Mouse (Mus musculus) forebrain, embryonic 13.5 days (tissue): Measurements from ENCODE around the gene Clint1. TPM values are rescaled to one million over a fixed set of nuclear protein-coding genes. Genes with fewer than 3 reads are reported as not detected.
"Not testable (repeated sequence)": the region's sequence is repeated elsewhere in the genome, so short reads cannot be mapped to it uniquely, and the experiment has no call there.

ENCODE experiments used
- ATAC-seq: fragments of 200-750 bp; cut with Nextera tagmentation; 2 replicates; pipeline ENCODE4 v1.8.0; 2017
- H3K27ac ChIP-seq: fragments of 300-500 bp; sonication (generic); 2 replicates; pipeline ENCODE4 v1.5.1; 2015; ENCODE audit warnings: inconsistent platforms, mild to moderate bottlenecking, moderate library complexity
- H3K27me3 ChIP-seq: fragments of 300-500 bp; sonication (generic); 2 replicates; pipeline ENCODE4 v1.6.1; 2015; ENCODE audit warnings: mild to moderate bottlenecking, inconsistent platforms
- H3K36me3 ChIP-seq: fragments of 300-500 bp; sonication (generic); 2 replicates; pipeline ENCODE4 v1.6.1; 2015; ENCODE audit warnings: mild to moderate bottlenecking, inconsistent platforms; ENCODE audit not compliant: poor library complexity, severe bottlenecking
- H3K4me1 ChIP-seq: fragments of 300-500 bp; sonication (generic); 2 replicates; pipeline ENCODE4 v1.6.1; 2015; ENCODE audit warnings: inconsistent platforms
- H3K4me2 ChIP-seq: fragments of 300-500 bp; sonication (generic); 2 replicates; pipeline ENCODE4 v1.6.1; 2015; ENCODE audit warnings: inconsistent platforms, mild to moderate bottlenecking, moderate library complexity
- H3K4me3 ChIP-seq: fragments of 300-500 bp; sonication (generic); 2 replicates; pipeline ENCODE4 v1.5.1; 2015; ENCODE audit warnings: mild to moderate bottlenecking, inconsistent platforms
- H3K9ac ChIP-seq: fragments of 300-500 bp; sonication (generic); 2 replicates; pipeline ENCODE4 v1.6.1; 2015; ENCODE audit warnings: mild to moderate bottlenecking, inconsistent platforms
- H3K9me3 ChIP-seq: fragments of 300-500 bp; sonication (generic); replicated peaks from 2 replicates; pipeline ENCODE4 v1.6.1; 2016; ENCODE audit warnings: inconsistent platforms
- WGBS: fragments of 180-500 bp; shearing (Covaris S2); methylation state at CpG from one replicate; pipeline ENCODE4 v1.1.7; 2015; 5-methylcytosine and 5-hydroxymethylcytosine counted together
- polyA plus RNA-seq: library from polyadenylated mRNA; unstranded; fragments of >200 nt; fragmentation: Nextera tagmentation; extraction: Ambion mirVana; gene quantifications from 2 replicates; pipeline ENCODE4 v1.2.1, GENCODE M21; 2015

Gene Clint1
- polyA plus RNA-seq, 1 experiment from 2014 or later: 49.8 TPM

GRCm38 (mm10) chr11:45873666-45874065 is 21.8 kb downstream of the Clint1 start:
- ATAC-seq: no peak
- no peaks in the 10 kb centered on the region for H3K4me1 ChIP-seq
- WGBS: 75% methylated on average over 1 of the region's 1 CpGs
- no peak overlapping the region for H3K4me3 ChIP-seq
- H3K4me2 ChIP-seq: no peak overlapping the region
- H3K27me3 ChIP-seq: no peaks in the 10 kb centered on the region
- no peaks in the 10 kb centered on the region for H3K9me3 ChIP-seq
- no peak overlapping the region for H3K27ac ChIP-seq
- H3K9ac ChIP-seq: no peak overlapping the region
- H3K36me3 ChIP-seq: no peaks in the 10 kb centered on the region

GRCm38 (mm10) chr11:45874251-45874650 is 22.4 kb downstream of the Clint1 start:
- Histone ChIP-seq H3K36me3 (no peaks in the 10 kb centered on the region), H3K9ac (no peak overlapping the region), H3K9me3 (no peaks in the 10 kb centered on the region), H3K27ac (no peak overlapping the region), H3K4me3 (no peak overlapping the region), H3K4me1 (0 out of 2 replicates have a peak, but pooled peaks cover under 1% of the 10 kb centered on the region), H3K27me3 (no peaks in the 10 kb centered on the region), H3K4me2 (no peak overlapping the region)
- 97% methylated on average over 6 of the region's 6 CpGs for WGBS
- ATAC-seq: no peak

GRCm38 (mm10) chr11:45875351-45875935 is 23.6 kb downstream of the Clint1 start:
- H3K4me2 ChIP-seq: no peak overlapping the region
- peaks cover 12% of the 10 kb centered on the region for H3K4me1 ChIP-seq
- H3K4me3 ChIP-seq: no peak overlapping the region
- no peaks in the 10 kb centered on the region for H3K9me3 ChIP-seq
- WGBS: 96% methylated on average over 7 of the region's 7 CpGs
- H3K27me3 ChIP-seq: no peaks in the 10 kb centered on the region
- no peaks in the 10 kb centered on the region for H3K36me3 ChIP-seq
- no peak overlapping the region for H3K9ac ChIP-seq
- ATAC-seq: no peak
- H3K27ac ChIP-seq: no peak overlapping the region

GRCm38 (mm10) chr11:45876036-45876435 is 24.2 kb downstream of the Clint1 start:
- H3K27ac ChIP-seq: no peak overlapping the region
- H3K27me3 ChIP-seq: no peaks in the 10 kb centered on the region
- ATAC-seq: no peak
- H3K4me2 ChIP-seq: no peak overlapping the region
- peaks cover 18% of the 10 kb centered on the region for H3K4me1 ChIP-seq
- H3K36me3 ChIP-seq: no peaks in the 10 kb centered on the region
- no peaks in the 10 kb centered on the region for H3K9me3 ChIP-seq
- WGBS: 96% methylated on average over 2 of the region's 2 CpGs
- H3K9ac ChIP-seq: no peak overlapping the region
- H3K4me3 ChIP-seq: no peak overlapping the region

- not testable (repeated sequence) for ATAC-seq, H3K4me3 ChIP-seq, H3K9ac ChIP-seq, H3K27ac ChIP-seq, H3K4me2 ChIP-seq, H3K36me3 ChIP-seq, H3K27me3 ChIP-seq, H3K9me3 ChIP-seq
- H3K4me1 ChIP-seq: peaks cover 39% of the 10 kb centered on the region
- WGBS: 75% methylated on average over 4 of the region's 4 CpGs
Observed at GRCm38 (mm10) chr11:45879366-45879765, 27.5 kb downstream of the Clint1 start.

- H3K4me1 ChIP-seq: peaks cover 45% of the 10 kb centered on the region
- 21% methylated on average over 6 of the region's 6 CpGs for WGBS
- no peaks in the 10 kb centered on the region for H3K9me3 ChIP-seq
- no peak overlapping the region for H3K4me3 ChIP-seq
- H3K9ac ChIP-seq: no peak overlapping the region; the same call in 1 of the 2 replicates
- 0 out of 2 replicates have a peak, but pooled peaks cover 2% of the 10 kb centered on the region for H3K36me3 ChIP-seq
- H3K4me2 ChIP-seq: peak overlapping the region; percentile 34
- peak; percentile 59 for ATAC-seq
- H3K27me3 ChIP-seq: no peaks in the 10 kb centered on the region
- peak overlapping the region; percentile 16 for H3K27ac ChIP-seq
Observed at GRCm38 (mm10) chr11:45881026-45881682, 29.3 kb downstream of the Clint1 start.

GRCm38 (mm10) chr11:45881683-45882068 is 29.8 kb downstream of the Clint1 start:
- Histone ChIP-seq H3K4me2 (0 out of 2 replicates have a peak overlapping the region, but pooled peaks have one; percentile 4), H3K4me3 (no peak overlapping the region), H3K4me1 (peaks cover 50% of the 10 kb centered on the region), H3K27ac (peak overlapping the region; percentile 77), H3K9me3 (no peaks in the 10 kb centered on the region), H3K36me3 (0 out of 2 replicates have a peak, but pooled peaks cover 2% of the 10 kb centered on the region), H3K9ac (peak overlapping the region; percentile 30; the same call in 1 of the 2 replicates), H3K27me3 (no peaks in the 10 kb centered on the region)
- 11% methylated on average over 5 of the region's 5 CpGs for WGBS
- ATAC-seq: peak; percentile 85

- H3K27me3 ChIP-seq: no peaks in the 10 kb centered on the region
- H3K4me3 ChIP-seq: no peak overlapping the region
- no peak overlapping the region for H3K4me2 ChIP-seq
- ATAC-seq: no peak
- peaks cover 54% of the 10 kb centered on the region for H3K4me1 ChIP-seq
- H3K9me3 ChIP-seq: no peaks in the 10 kb centered on the region
- H3K36me3 ChIP-seq: peaks cover 10% of the 10 kb centered on the region
- WGBS: 49% methylated on average over 8 of the region's 8 CpGs
- no peak overlapping the region for H3K27ac ChIP-seq
- no peak overlapping the region for H3K9ac ChIP-seq
Observed at GRCm38 (mm10) chr11:45883270-45883931, 31.6 kb downstream of the Clint1 start.

- H3K4me3 ChIP-seq: no peak overlapping the region
- H3K9me3 ChIP-seq: no peaks in the 10 kb centered on the region
- H3K27ac ChIP-seq: no peak overlapping the region
- peaks cover 54% of the 10 kb centered on the region for H3K4me1 ChIP-seq
- no peaks in the 10 kb centered on the region for H3K27me3 ChIP-seq
- peaks cover 17% of the 10 kb centered on the region for H3K36me3 ChIP-seq
- H3K4me2 ChIP-seq: no peak overlapping the region
- no peak overlapping the region for H3K9ac ChIP-seq
- ATAC-seq: no peak
- WGBS: 58% methylated on average over 4 of the region's 4 CpGs
Observed at GRCm38 (mm10) chr11:45884029-45884428, 32.2 kb downstream of the Clint1 start.

GRCm38 (mm10) chr11:45885606-45886230 is 33.9 kb downstream of the Clint1 start:
- H3K27ac ChIP-seq: no peak overlapping the region

GRCm38 (mm10) chr11:45886596-45886995 is 34.7 kb downstream of the Clint1 start:
- ATAC-seq: peak; percentile 57; the same call in 1 of the 2 replicates
- no peak overlapping the region for H3K9ac ChIP-seq
- H3K9me3 ChIP-seq: no peaks in the 10 kb centered on the region
- peaks cover 35% of the 10 kb centered on the region for H3K4me1 ChIP-seq
- no peak overlapping the region for H3K4me3 ChIP-seq
- H3K36me3 ChIP-seq: peaks cover 39% of the 10 kb centered on the region
- peak overlapping the region; percentile 22; the same call in 1 of the 2 replicates for H3K27ac ChIP-seq
- no peak overlapping the region for H3K4me2 ChIP-seq
- H3K27me3 ChIP-seq: no peaks in the 10 kb centered on the region
- 33% methylated on average over 5 of the region's 5 CpGs for WGBS

More at GRCm38 (mm10) chr11:45885606-45886230, 33.9 kb downstream of the Clint1 start:
- 72% methylated on average over 5 of the region's 5 CpGs for WGBS
- H3K4me1 ChIP-seq: peaks cover 40% of the 10 kb centered on the region
- H3K27me3 ChIP-seq: no peaks in the 10 kb centered on the region
- H3K9me3 ChIP-seq: no peaks in the 10 kb centered on the region
- no peak overlapping the region for H3K4me3 ChIP-seq
- peaks cover 32% of the 10 kb centered on the region for H3K36me3 ChIP-seq
- no peak overlapping the region for H3K9ac ChIP-seq
- ATAC-seq: no peak
- no peak overlapping the region for H3K4me2 ChIP-seq
